Mouse (Mus musculus) intestine, embryonic 14.5 days (tissue): ENCODE data around the gene Sp3. TPM values are rescaled to one million over a fixed set of nuclear protein-coding genes. Genes with fewer than 3 reads are reported as not detected.
"Not testable (repeated sequence)": the region's sequence is repeated elsewhere in the genome, so short reads cannot be mapped to it uniquely, and the experiment has no call there.

ENCODE experiments used
- ATAC-seq: fragments of 200-750 bp; cut with Nextera tagmentation; replicated peaks from 2 replicates; pipeline ENCODE4 v1.8.0; 2017; ENCODE audit warnings: low read depth, moderate number of reproducible peaks, moderate TSS enrichment, moderate library complexity; ENCODE audit not compliant: low FRiP score, low TSS enrichment
- DNase-seq: peaks from one replicate; pipeline ENCODE4 v3.0.0-alpha.2; 2018; ENCODE audit warnings: low spot score
- H3K27ac ChIP-seq: fragments of 300-500 bp; sonication (generic); 2 replicates; pipeline ENCODE4 v1.5.1; 2014; ENCODE audit warnings: low read depth, mild to moderate bottlenecking, control low read depth
- H3K27me3 ChIP-seq: fragments of 300-500 bp; sonication (generic); replicated peaks from 2 replicates; pipeline ENCODE4 v1.6.1; 2014; ENCODE audit warnings: low read length, control low read depth; ENCODE audit not compliant: control insufficient read depth, insufficient read depth
- H3K36me3 ChIP-seq: fragments of 300-500 bp; sonication (generic); 2 replicates; pipeline ENCODE4 v1.6.1; 2014; ENCODE audit warnings: low read length, control low read depth; ENCODE audit not compliant: control insufficient read depth, insufficient read depth
- H3K4me1 ChIP-seq: fragments of 300-500 bp; sonication (generic); replicated peaks from 2 replicates; pipeline ENCODE4 v1.6.1; 2014; ENCODE audit warnings: low read length, control low read depth, mixed read lengths; ENCODE audit not compliant: control insufficient read depth, insufficient read depth
- H3K4me2 ChIP-seq: fragments of 300-500 bp; sonication (generic); 2 replicates; pipeline ENCODE4 v1.6.1; 2014; ENCODE audit warnings: low read length
- H3K4me3 ChIP-seq: fragments of 300-500 bp; sonication (generic); 2 replicates; pipeline ENCODE4 v1.5.1; 2014; ENCODE audit warnings: low read depth, low read length, control low read depth, mixed read lengths
- H3K9ac ChIP-seq: fragments of 300-500 bp; sonication (generic); 2 replicates; pipeline ENCODE4 v1.6.1; 2014; ENCODE audit warnings: mild to moderate bottlenecking, low read length
- H3K9me3 ChIP-seq: fragments of 300-500 bp; sonication (generic); 2 replicates; pipeline ENCODE4 v1.6.1; 2016; ENCODE audit warnings: low read length, control low read depth; ENCODE audit not compliant: control insufficient read depth
- WGBS: fragments of 180-500 bp; shearing (Covaris S2); extraction: QIAGEN DNeasy Blood & Tissue Kit; methylation state at CpG from one replicate; pipeline ENCODE4 v1.1.7; 2014; 5-methylcytosine and 5-hydroxymethylcytosine counted together
- microRNA-seq: library from miRNA; unstranded; fragments of <30 nt; microRNA quantifications from one replicate; pipeline ENCODE4, GENCODE M21; 2016
- polyA plus RNA-seq: library from polyadenylated mRNA; unstranded; fragments of >200 nt; fragmentation: Nextera tagmentation; extraction: Ambion mirVana; gene quantifications from 2 replicates; pipeline ENCODE4 v1.2.1, GENCODE M21; 2014

Sp3 gene
- polyA plus RNA-seq, 1 experiment from 2014 or later: 55.5 TPM

DNA sequence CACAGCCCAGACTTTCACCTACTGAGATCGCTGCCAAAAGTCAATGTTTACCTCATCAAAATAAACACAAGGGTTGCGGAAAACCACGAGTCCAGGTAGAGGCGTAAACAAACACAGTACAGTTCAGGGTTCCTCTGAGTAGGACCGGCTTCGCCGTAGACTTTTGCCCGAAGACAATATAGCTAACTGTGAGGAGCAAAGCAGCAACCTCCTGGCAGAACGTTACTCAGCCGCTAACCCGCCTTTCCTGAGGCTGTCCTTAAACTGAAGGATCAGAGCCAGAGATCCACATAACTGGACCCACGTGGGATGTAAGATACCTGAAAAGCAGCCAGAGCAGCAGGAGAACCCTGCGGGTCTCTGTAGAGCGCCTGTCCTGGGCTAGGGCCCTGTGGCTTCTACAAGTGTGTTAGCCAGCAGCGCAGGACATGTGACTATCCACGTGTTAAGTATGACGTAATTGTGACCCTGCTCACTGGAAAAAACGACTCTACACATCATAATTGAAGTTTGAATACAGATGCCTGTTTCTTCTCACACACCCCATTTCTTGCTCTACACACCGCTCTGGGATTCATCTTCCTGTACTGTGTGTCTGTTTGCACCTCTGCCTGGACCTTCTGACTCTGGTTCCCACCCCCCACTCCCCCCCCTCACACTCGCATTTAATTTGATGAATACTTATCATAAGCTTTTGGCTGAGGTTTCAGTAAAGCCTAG lies 71.9 kb downstream of the Sp3 start:
- Histone ChIP-seq H3K4me1 (no peaks in the 10 kb centered on the region; the same call in 1 of the 2 replicates), H3K27me3 (no peaks in the 10 kb centered on the region), H3K9ac (no peak overlapping the region), H3K36me3 (no peaks in the 10 kb centered on the region), H3K4me3 (no peak overlapping the region), H3K4me2 (no peak overlapping the region), H3K9me3 (no peaks in the 10 kb centered on the region), H3K27ac (no peak overlapping the region)
- no peak for DNase-seq
- no peak for ATAC-seq
- 51% methylated on average over 20 of the region's 20 CpGs for WGBS

DNA sequence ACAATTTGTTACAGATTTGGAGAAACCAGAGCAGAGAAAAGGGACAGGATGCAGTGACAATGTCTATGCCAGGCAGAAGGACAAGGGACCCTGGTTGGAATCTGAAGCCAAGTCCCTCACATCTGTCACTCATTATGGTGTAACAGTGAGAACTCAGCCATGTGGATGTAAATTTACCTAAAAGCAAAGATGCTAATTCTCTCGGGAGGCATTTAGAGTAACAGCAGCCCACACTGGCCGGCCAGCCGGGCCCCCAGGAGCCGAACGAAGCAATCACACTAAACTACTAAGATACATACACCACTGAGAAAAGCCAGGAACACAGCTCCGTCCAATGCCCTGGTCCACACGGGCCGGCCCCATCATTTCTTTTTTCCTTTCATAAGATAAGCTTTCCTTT lies 73.5 kb downstream of the Sp3 start:
- H3K4me1 ChIP-seq: no peaks in the 10 kb centered on the region; the same call in 1 of the 2 replicates
- ATAC-seq (no peak), DNase-seq (no peak)
- H3K9me3 ChIP-seq: no peaks in the 10 kb centered on the region
- H3K27ac ChIP-seq: no peak overlapping the region
- WGBS: 64% methylated on average over 8 of the region's 8 CpGs
- H3K36me3 ChIP-seq: no peaks in the 10 kb centered on the region
- H3K4me3 ChIP-seq: no peak overlapping the region
- no peak overlapping the region for H3K4me2 ChIP-seq
- no peak overlapping the region for H3K9ac ChIP-seq
- H3K27me3 ChIP-seq: no peaks in the 10 kb centered on the region

DNA sequence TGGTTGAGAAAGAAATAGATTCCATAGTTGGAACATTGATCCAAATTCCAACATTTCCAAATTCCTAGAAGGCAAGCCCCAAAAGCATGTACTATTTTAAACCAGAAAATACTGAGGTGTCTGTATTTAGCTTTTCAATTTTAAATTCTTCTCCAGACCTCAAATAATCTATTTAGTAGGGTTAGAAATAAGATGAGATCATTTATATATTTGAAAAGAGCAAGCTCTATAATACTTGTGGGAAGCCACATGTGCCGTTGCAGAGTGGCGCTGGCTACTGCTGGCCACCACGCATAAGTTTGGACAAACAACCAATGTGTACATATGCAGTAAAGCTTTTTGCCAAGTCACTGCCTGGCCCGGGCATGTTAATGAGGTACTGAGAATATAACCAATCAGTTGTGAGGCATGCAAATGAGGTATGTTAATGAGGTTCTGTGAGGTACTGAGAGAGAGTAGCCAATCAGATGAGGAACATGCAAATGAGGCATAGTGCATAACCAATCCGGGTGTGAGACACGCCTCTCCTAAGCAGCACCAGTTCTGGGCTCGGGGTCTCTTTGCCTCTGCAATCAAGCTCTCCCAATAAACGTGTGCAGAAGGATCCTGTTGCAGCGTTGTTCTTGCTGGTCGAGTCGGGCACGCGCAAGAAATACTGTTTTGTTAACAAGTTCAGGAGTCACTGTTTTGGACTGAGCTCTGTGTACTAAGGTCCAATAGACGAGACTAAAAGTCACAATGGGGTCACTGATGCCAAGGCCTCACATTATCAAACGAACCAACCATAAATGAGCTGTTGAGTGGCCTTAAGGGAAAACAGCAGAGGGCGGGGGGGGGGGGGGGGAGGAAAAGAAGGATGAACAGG lies 77.2 kb downstream of the Sp3 start:
- not testable (repeated sequence) for H3K27ac ChIP-seq, H3K4me3 ChIP-seq, ATAC-seq, H3K4me1 ChIP-seq, H3K4me2 ChIP-seq, H3K27me3 ChIP-seq, H3K36me3 ChIP-seq, H3K9ac ChIP-seq, DNase-seq, H3K9me3 ChIP-seq
- WGBS: 86% methylated on average over 16 of the region's 16 CpGs

DNA sequence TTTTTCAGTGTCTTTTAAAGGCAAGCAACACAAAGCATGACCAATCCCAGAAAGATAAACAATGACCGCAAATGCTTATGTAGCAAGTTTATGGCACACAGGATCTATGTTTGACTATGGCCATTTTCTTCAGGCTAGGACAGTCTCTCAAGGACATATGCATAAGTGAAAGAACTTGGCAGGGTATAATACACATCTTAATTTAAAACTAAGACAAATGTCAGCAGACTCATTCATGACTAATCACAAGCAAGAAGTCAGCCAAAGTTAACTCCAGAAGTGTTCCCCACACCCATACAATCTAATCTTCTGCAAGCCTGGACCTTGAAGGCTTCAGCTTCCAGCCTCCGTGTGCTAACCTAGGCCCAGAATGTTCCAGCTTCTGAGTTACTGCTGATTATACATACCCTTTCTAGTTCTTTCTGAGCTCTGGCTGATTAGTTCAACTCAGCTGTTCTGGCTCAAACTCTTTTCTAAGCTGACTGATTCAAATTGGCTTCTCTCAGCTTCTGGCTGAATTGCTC lies 81.4 kb downstream of the Sp3 start:
- Histone ChIP-seq H3K36me3 (no peaks in the 10 kb centered on the region), H3K4me3 (no peak overlapping the region), H3K9ac (no peak overlapping the region), H3K27me3 (no peaks in the 10 kb centered on the region), H3K4me2 (no peak overlapping the region), H3K27ac (no peak overlapping the region), H3K4me1 (no peaks in the 10 kb centered on the region), H3K9me3 (peaks cover 5% of the 10 kb centered on the region; the same call in 1 of the 2 replicates)
- DNase-seq (no peak), ATAC-seq (no peak)
- WGBS: 81% methylated on average over 2 of the region's 2 CpGs

DNA sequence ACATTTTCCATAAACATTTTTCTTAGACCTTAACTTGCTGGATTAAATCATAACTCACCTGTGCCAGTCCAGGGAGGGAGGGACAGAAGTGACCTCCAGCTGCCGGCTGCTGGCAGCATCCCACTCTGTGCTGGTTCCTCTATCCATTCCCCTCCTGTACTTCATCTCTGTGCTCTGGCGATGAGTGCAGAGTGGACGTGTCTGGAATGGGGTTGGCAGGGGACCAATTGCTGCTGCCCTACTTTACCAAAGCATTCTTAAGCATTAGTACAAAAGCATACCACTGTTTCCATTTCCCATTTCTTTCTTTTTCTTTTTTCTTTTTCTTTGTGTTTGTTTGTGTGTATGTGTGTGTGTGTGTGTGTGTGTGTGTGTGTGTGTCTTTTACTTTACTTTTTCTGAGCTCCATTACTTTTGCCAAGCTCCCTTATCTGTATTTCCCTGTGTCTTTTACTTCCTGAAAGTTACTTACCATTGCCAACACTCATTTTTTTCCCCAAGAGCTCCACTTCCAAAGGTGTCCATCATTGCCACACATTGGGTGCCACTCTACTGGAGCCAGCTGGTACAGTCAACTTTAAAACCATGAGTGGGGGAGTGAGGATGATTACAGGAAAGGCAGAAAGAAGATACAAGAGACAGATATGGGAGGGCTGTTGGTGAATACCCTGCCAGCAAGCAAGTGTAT lies 82.0 kb downstream of the Sp3 start:
- no peak overlapping the region for H3K9ac ChIP-seq
- no peak overlapping the region for H3K4me2 ChIP-seq
- 70% methylated on average over 3 of the region's 3 CpGs for WGBS
- DNase-seq (no peak), ATAC-seq (no peak)
- H3K4me3 ChIP-seq: no peak overlapping the region
- no peaks in the 10 kb centered on the region for H3K4me1 ChIP-seq
- peaks cover 5% of the 10 kb centered on the region; the same call in 1 of the 2 replicates for H3K9me3 ChIP-seq
- H3K27ac ChIP-seq: no peak overlapping the region
- no peaks in the 10 kb centered on the region for H3K36me3 ChIP-seq
- H3K27me3 ChIP-seq: no peaks in the 10 kb centered on the region

DNA sequence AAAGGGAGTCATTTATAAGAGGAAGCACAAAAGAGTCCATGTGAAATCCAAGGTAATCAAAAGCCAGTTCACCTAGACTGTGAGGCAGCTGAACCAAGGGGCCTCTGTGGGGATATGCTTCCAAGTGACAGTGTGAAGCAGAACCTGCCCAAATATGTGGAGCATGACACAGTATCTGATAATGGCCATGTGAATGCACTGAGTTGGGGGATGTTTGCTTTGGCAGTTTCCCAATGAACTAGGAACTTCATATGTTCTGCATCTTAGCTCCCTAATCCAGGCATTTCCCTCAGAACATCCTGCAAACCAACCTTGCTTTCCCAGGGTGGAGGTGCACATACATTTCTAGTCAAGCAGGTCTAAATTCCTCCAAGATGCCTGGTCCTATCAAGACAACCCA lies 90.4 kb downstream of the Sp3 start:
- Histone ChIP-seq H3K36me3 (no peaks in the 10 kb centered on the region), H3K27ac (no peak overlapping the region), H3K4me1 (no peaks in the 10 kb centered on the region), H3K27me3 (no peaks in the 10 kb centered on the region), H3K4me2 (no peak overlapping the region), H3K9ac (no peak overlapping the region), H3K4me3 (no peak overlapping the region), H3K9me3 (no peaks in the 10 kb centered on the region)
- no peak for ATAC-seq
- DNase-seq: no peak

Small RNA genes lying within 50 kb of the gene (microRNA-seq; reads per million reads assigned to microRNA genes)
- gene Gm25960: not detected

Other genes with a start within 250 kb of the Sp3 start
- gene Gm11084, start 6.3 kb upstream of the Sp3 start, polyA plus RNA-seq: not detected in 2 replicates
- 92.0 and 94.6 TPM in 2 replicates for gene Ola1, start 238.5 kb upstream of the Sp3 start, polyA plus RNA-seq